Mouse (Mus musculus): ENCODE results near the gene Rab3d. TPM values are rescaled to one million over a fixed set of nuclear protein-coding genes. Genes with fewer than 3 reads are reported as not detected.

The Rab3d gene
- polyA plus RNA-seq (2015; fragmentation: Illumina TruSeq; extraction: RNeasy Lipid Tissue Mini Kit (QIAGEN cat#74804); ENCODE audit: insufficient read depth, low replicate concordance): 7.7 TPM

DNA sequence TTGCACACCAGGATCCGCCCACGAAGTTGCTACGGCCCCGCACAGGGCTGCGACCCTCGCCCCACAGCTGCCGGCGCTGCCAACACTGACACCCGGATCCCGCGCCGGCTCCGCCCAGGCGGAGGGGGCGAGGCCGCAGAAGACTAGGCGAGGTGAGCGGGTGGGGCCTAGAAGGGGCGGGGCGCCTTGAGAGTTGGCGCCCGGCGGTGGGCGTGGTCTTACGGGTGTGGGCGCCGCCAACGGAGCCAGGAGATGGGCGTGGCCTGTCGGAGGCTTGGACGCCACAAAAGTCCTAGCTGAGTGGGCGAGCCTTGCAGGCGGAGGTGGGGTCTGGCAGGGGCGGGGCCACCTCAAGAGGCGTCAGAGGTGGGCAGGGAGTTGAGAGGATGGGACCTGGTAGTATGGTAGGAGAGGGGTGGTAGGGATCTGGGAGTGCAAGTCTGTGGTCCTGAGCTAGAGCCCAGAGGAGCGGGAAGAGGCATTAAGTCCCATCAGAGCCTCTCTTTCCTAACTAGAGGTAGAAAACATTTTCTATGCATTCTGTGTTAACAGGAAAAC lies at the start of gene Rab3d:
Rab3d (minus strand) TSS at position 158 of the 558 bp plus-strand sequence.

DNA sequence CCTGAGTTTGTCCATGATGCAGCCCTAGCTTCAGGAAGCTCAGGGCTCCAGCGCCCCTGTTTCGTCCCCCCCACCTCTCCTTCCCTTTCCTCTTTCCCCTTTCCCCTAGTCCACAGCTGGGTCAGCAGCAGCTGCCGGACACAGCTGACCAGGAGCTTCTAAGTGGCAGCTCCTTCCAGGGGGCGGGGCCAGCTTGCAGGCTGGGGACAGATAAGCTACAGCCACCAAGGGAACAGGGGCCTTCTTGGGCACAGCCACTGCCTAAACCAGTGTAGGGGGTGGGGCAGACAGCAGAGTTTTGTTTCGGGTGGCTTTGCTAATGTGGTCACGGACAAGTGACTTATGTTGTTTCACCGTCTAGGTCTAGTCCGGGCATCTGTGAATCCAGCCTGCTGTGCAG lies 45.4 kb upstream of the Rab3d start, which contains the start of gene Epor:
Epor (minus strand) TSS at position 90 of the 400 bp plus-strand sequence.

DNA sequence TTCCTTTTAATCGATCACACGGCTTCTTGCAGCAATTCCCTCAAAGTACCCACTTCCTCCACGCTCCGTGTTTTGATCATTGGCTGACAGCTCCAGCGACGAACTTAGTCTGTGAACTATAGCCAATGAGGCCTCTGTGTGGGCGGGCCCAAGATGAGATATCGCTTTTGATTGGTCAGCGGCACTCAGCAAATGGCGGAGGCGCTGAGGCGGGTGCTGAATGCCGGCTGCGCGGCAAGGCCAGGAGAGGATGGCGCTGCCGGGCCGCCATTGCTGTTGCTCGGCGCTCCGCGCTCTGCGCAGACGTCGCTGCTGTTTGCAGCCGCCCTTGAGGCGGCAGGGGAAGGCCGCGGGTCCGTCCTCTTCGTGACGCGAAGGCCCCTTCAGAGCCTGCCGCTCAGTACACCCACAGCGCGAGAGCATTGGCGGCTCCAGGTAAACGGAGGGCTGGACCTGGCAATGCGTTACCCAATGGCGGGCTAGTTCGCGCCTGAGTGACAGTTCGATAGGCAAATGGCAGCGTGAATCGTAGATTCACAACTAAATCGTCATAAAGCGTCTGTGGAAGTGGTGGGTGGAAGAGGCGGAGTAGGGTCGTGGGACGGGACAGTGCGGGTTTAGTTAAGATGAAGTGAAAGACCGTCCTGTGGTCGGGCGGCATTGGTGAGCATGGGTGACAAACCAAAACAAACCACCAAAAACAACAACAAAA lies 37.7 kb upstream of the Rab3d start, which contains the start of gene Swsap1:
Swsap1 (plus strand) TSS at position 186 of the 712 bp plus-strand sequence.

DNA sequence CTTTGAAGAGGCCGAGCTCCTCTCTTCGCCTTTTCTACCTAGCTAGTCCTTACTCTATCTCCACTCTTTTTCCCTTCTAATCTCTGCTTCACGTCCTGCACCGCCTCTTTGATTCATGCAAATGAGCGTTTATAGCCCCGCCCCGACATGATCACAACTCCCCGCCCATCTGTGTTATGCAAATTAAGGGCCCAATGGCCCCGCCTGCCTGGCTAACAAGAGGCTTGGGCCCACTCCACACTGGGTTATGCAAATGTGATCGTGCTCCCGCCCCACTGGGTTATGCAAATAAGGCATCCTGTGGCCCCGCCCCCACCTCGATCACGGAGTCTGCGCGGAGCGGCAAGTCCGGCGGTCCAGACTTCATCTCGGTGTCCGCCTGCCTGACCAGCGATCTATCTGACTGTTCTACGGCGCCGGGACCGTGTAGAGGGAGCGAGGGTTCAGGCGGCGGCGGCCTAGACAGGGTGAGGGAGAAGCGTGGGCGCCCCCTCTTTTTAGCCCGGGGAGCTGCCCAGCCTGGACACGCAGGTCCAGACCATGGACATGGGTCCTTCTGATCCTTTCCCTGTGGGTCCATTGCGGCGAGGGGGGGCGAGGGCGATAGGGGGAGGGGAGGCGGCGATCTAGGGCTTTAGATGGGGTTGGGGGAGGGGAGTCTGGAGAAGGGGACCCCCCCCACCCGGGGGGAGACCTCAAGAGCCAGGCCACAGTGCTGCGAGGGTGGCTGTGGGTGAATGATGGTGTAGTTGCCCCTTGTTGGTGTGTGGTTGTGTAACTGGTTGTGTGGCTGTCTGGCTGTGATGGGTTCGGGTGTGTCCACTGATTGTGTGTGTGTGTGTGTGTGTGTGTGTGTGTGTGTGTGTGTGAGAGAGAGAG lies 18.9 kb upstream of the Rab3d start, which contains the start of gene Plppr2:
Plppr2 (plus strand) TSS at position 342 of the 879 bp plus-strand sequence.

DNA sequence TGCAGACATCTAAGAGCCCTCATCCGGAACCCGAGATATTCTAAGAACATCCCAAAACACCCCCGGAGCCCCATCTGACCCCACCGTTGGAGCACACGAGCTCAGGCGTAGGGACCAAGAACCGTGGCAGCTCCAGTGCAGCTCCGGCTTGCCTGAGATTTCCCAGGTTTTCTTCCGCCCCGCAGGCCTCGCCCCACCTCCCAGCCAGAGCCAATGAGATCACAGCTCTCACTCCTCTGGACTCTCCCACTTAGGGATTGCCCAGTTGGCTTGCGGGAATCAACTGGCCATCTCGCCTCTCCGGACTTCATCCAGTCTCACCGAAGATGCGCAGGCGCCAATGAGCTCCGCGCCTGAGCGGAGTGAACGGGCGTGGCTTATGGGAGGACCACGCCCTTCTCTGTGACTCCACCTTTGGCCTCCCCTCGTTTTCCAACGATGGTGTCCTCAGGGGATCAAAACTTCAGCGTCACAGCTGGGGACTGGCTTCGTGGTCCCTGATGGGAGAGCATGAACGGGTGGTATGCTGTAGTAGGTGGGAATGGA lies 9.3 kb upstream of the Rab3d start, which contains the start of the genes Ccdc159 and Tmem205:
Ccdc159 (plus strand) TSS at position 264 of the 546 bp plus-strand sequence.
Tmem205 (minus strand) TSS at position 349 of the 546 bp plus-strand sequence.

Other genes with a start within 250 kb of the Rab3d start
- gene Ldlr, start 194.7 kb downstream of the Rab3d start, polyA plus RNA-seq (2015; fragmentation: Illumina TruSeq; extraction: RNeasy Lipid Tissue Mini Kit (QIAGEN cat#74804); ENCODE audit: insufficient read depth, low replicate concordance): 17.3 TPM
- 6.4 TPM for gene Spc24, start 157.9 kb downstream of the Rab3d start, polyA plus RNA-seq (2015; fragmentation: Illumina TruSeq; extraction: RNeasy Lipid Tissue Mini Kit (QIAGEN cat#74804); ENCODE audit: insufficient read depth, low replicate concordance)
- gene Kank2, start 119.4 kb downstream of the Rab3d start, polyA plus RNA-seq (2015; fragmentation: Illumina TruSeq; extraction: RNeasy Lipid Tissue Mini Kit (QIAGEN cat#74804); ENCODE audit: insufficient read depth, low replicate concordance): 9.1 TPM
- not detected for gene Angptl8, start 82.7 kb downstream of the Rab3d start, polyA plus RNA-seq (2015; fragmentation: Illumina TruSeq; extraction: RNeasy Lipid Tissue Mini Kit (QIAGEN cat#74804); ENCODE audit: insufficient read depth, low replicate concordance)
- 14.7 TPM for gene Dock6, start 65.6 kb downstream of the Rab3d start, polyA plus RNA-seq (2015; fragmentation: Illumina TruSeq; extraction: RNeasy Lipid Tissue Mini Kit (QIAGEN cat#74804); ENCODE audit: insufficient read depth, low replicate concordance)
- gene Ccdc159, start 9.3 kb upstream of the Rab3d start, polyA plus RNA-seq (2015; fragmentation: Illumina TruSeq; extraction: RNeasy Lipid Tissue Mini Kit (QIAGEN cat#74804); ENCODE audit: insufficient read depth, low replicate concordance): 0.79 TPM
- gene Tmem205, start 9.4 kb upstream of the Rab3d start, polyA plus RNA-seq (2015; fragmentation: Illumina TruSeq; extraction: RNeasy Lipid Tissue Mini Kit (QIAGEN cat#74804); ENCODE audit: insufficient read depth, low replicate concordance): 3.3 TPM
- gene Plppr2, start 18.8 kb upstream of the Rab3d start, polyA plus RNA-seq (2015; fragmentation: Illumina TruSeq; extraction: RNeasy Lipid Tissue Mini Kit (QIAGEN cat#74804); ENCODE audit: insufficient read depth, low replicate concordance): 0.70 TPM
- gene Swsap1, start 37.6 kb upstream of the Rab3d start, polyA plus RNA-seq (2015; fragmentation: Illumina TruSeq; extraction: RNeasy Lipid Tissue Mini Kit (QIAGEN cat#74804); ENCODE audit: insufficient read depth, low replicate concordance): 10.0 TPM
- 2.1 TPM for gene Epor, start 45.3 kb upstream of the Rab3d start, polyA plus RNA-seq (2015; fragmentation: Illumina TruSeq; extraction: RNeasy Lipid Tissue Mini Kit (QIAGEN cat#74804); ENCODE audit: insufficient read depth, low replicate concordance)
- gene Rgl3, start 71.3 kb upstream of the Rab3d start, polyA plus RNA-seq (2015; fragmentation: Illumina TruSeq; extraction: RNeasy Lipid Tissue Mini Kit (QIAGEN cat#74804); ENCODE audit: insufficient read depth, low replicate concordance): 2.1 TPM
- not detected for gene Ccdc151, start 84.4 kb upstream of the Rab3d start, polyA plus RNA-seq (2015; fragmentation: Illumina TruSeq; extraction: RNeasy Lipid Tissue Mini Kit (QIAGEN cat#74804); ENCODE audit: insufficient read depth, low replicate concordance)
- 29.0 TPM for gene Prkcsh, start 84.6 kb upstream of the Rab3d start, polyA plus RNA-seq (2015; fragmentation: Illumina TruSeq; extraction: RNeasy Lipid Tissue Mini Kit (QIAGEN cat#74804); ENCODE audit: insufficient read depth, low replicate concordance)
- not detected for gene Elavl3, start 133.8 kb upstream of the Rab3d start, polyA plus RNA-seq (2015; fragmentation: Illumina TruSeq; extraction: RNeasy Lipid Tissue Mini Kit (QIAGEN cat#74804); ENCODE audit: insufficient read depth, low replicate concordance)
- not detected for gene Gm49318, start 153.1 kb upstream of the Rab3d start, polyA plus RNA-seq (2015; fragmentation: Illumina TruSeq; extraction: RNeasy Lipid Tissue Mini Kit (QIAGEN cat#74804); ENCODE audit: insufficient read depth, low replicate concordance)
- gene Zfp653, start 153.2 kb upstream of the Rab3d start, polyA plus RNA-seq (2015; fragmentation: Illumina TruSeq; extraction: RNeasy Lipid Tissue Mini Kit (QIAGEN cat#74804); ENCODE audit: insufficient read depth, low replicate concordance): 5.6 TPM
- 12.2 TPM for gene Ecsit, start 167.2 kb upstream of the Rab3d start, polyA plus RNA-seq (2015; fragmentation: Illumina TruSeq; extraction: RNeasy Lipid Tissue Mini Kit (QIAGEN cat#74804); ENCODE audit: insufficient read depth, low replicate concordance)
- 12.6 TPM for gene Cnn1, start 181.0 kb upstream of the Rab3d start, polyA plus RNA-seq (2015; fragmentation: Illumina TruSeq; extraction: RNeasy Lipid Tissue Mini Kit (QIAGEN cat#74804); ENCODE audit: insufficient read depth, low replicate concordance)
- 40.6 TPM for gene Elof1, start 199.0 kb upstream of the Rab3d start, polyA plus RNA-seq (2015; fragmentation: Illumina TruSeq; extraction: RNeasy Lipid Tissue Mini Kit (QIAGEN cat#74804); ENCODE audit: insufficient read depth, low replicate concordance)
- 117 TPM for gene Acp5, start 217.5 kb upstream of the Rab3d start, polyA plus RNA-seq (2015; fragmentation: Illumina TruSeq; extraction: RNeasy Lipid Tissue Mini Kit (QIAGEN cat#74804); ENCODE audit: insufficient read depth, low replicate concordance)
- 7.4 TPM for gene Pigyl, start 238.7 kb upstream of the Rab3d start, polyA plus RNA-seq (2015; fragmentation: Illumina TruSeq; extraction: RNeasy Lipid Tissue Mini Kit (QIAGEN cat#74804); ENCODE audit: insufficient read depth, low replicate concordance)